Mouse (Mus musculus): Measurements from ENCODE around the gene Scimp. TPM values are rescaled to one million over a fixed set of nuclear protein-coding genes. Genes with fewer than 3 reads are reported as not detected.

Scimp gene
- polyA plus RNA-seq, 1 experiment from 2014 or later, result 0.13 TPM

- H3K36me3 ChIP-seq, result no peaks in the 10 kb centered on the region
- no peak overlapping the region for H3K27ac ChIP-seq (replicated peaks)
- H3K4me3 ChIP-seq, result no peak overlapping the region
- peaks cover 5% of the 10 kb centered on the region; the same call in 1 of the 2 replicates for H3K9me3 ChIP-seq
- H3K9ac ChIP-seq, result no peak overlapping the region
- H3K4me2 ChIP-seq, result no peak overlapping the region
- no peak for ATAC-seq (ENCODE audit: extremely low read depth, insufficient number of reproducible peaks, low FRiP score, low TSS enrichment)
- H3K4me1 ChIP-seq, result no peaks in the 10 kb centered on the region
- no peaks in the 10 kb centered on the region; the same call in 1 of the 2 replicates for H3K27me3 ChIP-seq (replicated peaks)
Observed at GRCm38 (mm10) chr11:70833408-70833807, 21.0 kb upstream of the Scimp start.

- no peak overlapping the region for H3K9ac ChIP-seq
- no peak overlapping the region for H3K4me2 ChIP-seq
- no peaks in the 10 kb centered on the region for H3K36me3 ChIP-seq
- no peak for ATAC-seq (ENCODE audit: extremely low read depth, insufficient number of reproducible peaks, low FRiP score, low TSS enrichment)
- no peaks in the 10 kb centered on the region for H3K4me1 ChIP-seq
- WGBS, result 43% methylated on average over 3 of the region's 3 CpGs
- H3K27me3 ChIP-seq (replicated peaks), result no peaks in the 10 kb centered on the region; the same call in 1 of the 2 replicates
- no peak overlapping the region for H3K27ac ChIP-seq (replicated peaks)
- peaks cover 5% of the 10 kb centered on the region; the same call in 1 of the 2 replicates for H3K9me3 ChIP-seq
- H3K4me3 ChIP-seq, result no peak overlapping the region
Observed at GRCm38 (mm10) chr11:70831201-70831600, 18.8 kb upstream of the Scimp start.

GRCm38 (mm10) chr11:70828975-70829615 lies 16.7 kb upstream of the Scimp start:
- Histone ChIP-seq H3K9ac (no peak overlapping the region), H3K4me1 (no peaks in the 10 kb centered on the region), H3K27ac (replicated peaks) (no peak overlapping the region), H3K4me3 (no peak overlapping the region), H3K27me3 (replicated peaks) (no peaks in the 10 kb centered on the region; the same call in 1 of the 2 replicates), H3K36me3 (no peaks in the 10 kb centered on the region), H3K9me3 (peaks cover 3% of the 10 kb centered on the region; the same call in 1 of the 2 replicates), H3K4me2 (no peak overlapping the region)
- WGBS, result 80% methylated on average over 11 of the region's 11 CpGs
- no peak for ATAC-seq (ENCODE audit: extremely low read depth, insufficient number of reproducible peaks, low FRiP score, low TSS enrichment)

- WGBS, result 72% methylated on average over 2 of the region's 2 CpGs
- ATAC-seq (ENCODE audit: extremely low read depth, insufficient number of reproducible peaks, low FRiP score, low TSS enrichment), result no peak
- H3K4me3 ChIP-seq, result no peak overlapping the region
- H3K9ac ChIP-seq, result no peak overlapping the region
- H3K9me3 ChIP-seq, result no peaks in the 10 kb centered on the region
- H3K4me2 ChIP-seq, result no peak overlapping the region
- H3K36me3 ChIP-seq, result no peaks in the 10 kb centered on the region
- peaks cover 10% of the 10 kb centered on the region for H3K4me1 ChIP-seq
- H3K27ac ChIP-seq (replicated peaks), result no peak overlapping the region
- H3K27me3 ChIP-seq (replicated peaks), result no peaks in the 10 kb centered on the region
Observed at GRCm38 (mm10) chr11:70826207-70826606, 13.8 kb upstream of the Scimp start.

- no peak overlapping the region for H3K9ac ChIP-seq
- no peak for ATAC-seq (ENCODE audit: extremely low read depth, insufficient number of reproducible peaks, low FRiP score, low TSS enrichment)
- WGBS, result 46% methylated on average over 17 of the region's 17 CpGs
- no peaks in the 10 kb centered on the region for H3K36me3 ChIP-seq
- no peaks in the 10 kb centered on the region for H3K9me3 ChIP-seq
- H3K4me3 ChIP-seq, result no peak overlapping the region
- H3K4me1 ChIP-seq, result peaks cover 10% of the 10 kb centered on the region
- H3K4me2 ChIP-seq, result peak overlapping the region; percentile 15; the same call in 1 of the 2 replicates
- peak overlapping the region; percentile 16 for H3K27ac ChIP-seq (replicated peaks)
- no peaks in the 10 kb centered on the region for H3K27me3 ChIP-seq (replicated peaks)
Observed at GRCm38 (mm10) chr11:70821728-70822591, 9.6 kb upstream of the Scimp start.

GRCm38 (mm10) chr11:70820120-70820519 lies 7.7 kb upstream of the Scimp start:
- ATAC-seq (ENCODE audit: extremely low read depth, insufficient number of reproducible peaks, low FRiP score, low TSS enrichment), result no peak
- H3K27ac ChIP-seq (replicated peaks), result no peak overlapping the region
- no peak overlapping the region for H3K4me3 ChIP-seq
- H3K36me3 ChIP-seq, result no peaks in the 10 kb centered on the region
- H3K9me3 ChIP-seq, result no peaks in the 10 kb centered on the region
- 74% methylated on average over 8 of the region's 8 CpGs for WGBS
- H3K4me2 ChIP-seq, result no peak overlapping the region
- H3K4me1 ChIP-seq, result peaks cover 10% of the 10 kb centered on the region
- no peak overlapping the region for H3K9ac ChIP-seq
- no peaks in the 10 kb centered on the region for H3K27me3 ChIP-seq (replicated peaks)

- WGBS, result 71% methylated on average over 4 of the region's 4 CpGs
- no peak overlapping the region for H3K9ac ChIP-seq
- no peaks in the 10 kb centered on the region for H3K36me3 ChIP-seq
- H3K4me3 ChIP-seq, result no peak overlapping the region
- H3K4me1 ChIP-seq, result peaks cover under 1% of the 10 kb centered on the region
- H3K9me3 ChIP-seq, result no peaks in the 10 kb centered on the region
- no peak overlapping the region for H3K27ac ChIP-seq (replicated peaks)
- no peak overlapping the region for H3K4me2 ChIP-seq
- no peaks in the 10 kb centered on the region for H3K27me3 ChIP-seq (replicated peaks)
- ATAC-seq (ENCODE audit: extremely low read depth, insufficient number of reproducible peaks, low FRiP score, low TSS enrichment), result no peak
Observed at GRCm38 (mm10) chr11:70816770-70817169, 4.4 kb upstream of the Scimp start.

GRCm38 (mm10) chr11:70815498-70816078 lies 3.2 kb upstream of the Scimp start:
- Histone ChIP-seq H3K9ac (no peak overlapping the region), H3K4me3 (no peak overlapping the region), H3K9me3 (no peaks in the 10 kb centered on the region), H3K36me3 (no peaks in the 10 kb centered on the region), H3K4me2 (no peak overlapping the region), H3K27me3 (replicated peaks) (no peaks in the 10 kb centered on the region), H3K4me1 (no peaks in the 10 kb centered on the region), H3K27ac (replicated peaks) (no peak overlapping the region)
- ATAC-seq (ENCODE audit: extremely low read depth, insufficient number of reproducible peaks, low FRiP score, low TSS enrichment), result no peak
- 25% methylated on average over 6 of the region's 6 CpGs for WGBS

- Histone ChIP-seq H3K27me3 (replicated peaks) (no peaks in the 10 kb centered on the region), H3K4me3 (no peak overlapping the region), H3K9me3 (no peaks in the 10 kb centered on the region), H3K4me2 (no peak overlapping the region), H3K36me3 (no peaks in the 10 kb centered on the region), H3K9ac (no peak overlapping the region), H3K27ac (replicated peaks) (no peak overlapping the region), H3K4me1 (no peaks in the 10 kb centered on the region)
- 76% methylated on average over 8 of the region's 8 CpGs for WGBS
- no peak for ATAC-seq (ENCODE audit: extremely low read depth, insufficient number of reproducible peaks, low FRiP score, low TSS enrichment)
Observed at GRCm38 (mm10) chr11:70815071-70815470, 2.7 kb upstream of the Scimp start.

- ATAC-seq (ENCODE audit: extremely low read depth, insufficient number of reproducible peaks, low FRiP score, low TSS enrichment), result no peak
- H3K27me3 ChIP-seq (replicated peaks), result no peaks in the 10 kb centered on the region
Observed at GRCm38 (mm10) chr11:70811471-70812240, 730 bp downstream of the Scimp start.

GRCm38 (mm10) chr11:70811041-70811440 lies 1.3 kb downstream of the Scimp start:
- H3K4me2 ChIP-seq, result no peak overlapping the region
- 87% methylated on average over 5 of the region's 5 CpGs for WGBS
- H3K4me1 ChIP-seq, result no peaks in the 10 kb centered on the region
- H3K27ac ChIP-seq (replicated peaks), result no peak overlapping the region
- no peaks in the 10 kb centered on the region for H3K36me3 ChIP-seq
- no peak overlapping the region for H3K9ac ChIP-seq
- H3K27me3 ChIP-seq (replicated peaks), result no peaks in the 10 kb centered on the region
- no peak overlapping the region for H3K4me3 ChIP-seq
- H3K9me3 ChIP-seq, result no peaks in the 10 kb centered on the region
- no peak for ATAC-seq (ENCODE audit: extremely low read depth, insufficient number of reproducible peaks, low FRiP score, low TSS enrichment)

More at GRCm38 (mm10) chr11:70811471-70812240, 730 bp downstream of the Scimp start:
- H3K4me3 ChIP-seq, result no peak overlapping the region
- H3K4me1 ChIP-seq, result no peaks in the 10 kb centered on the region
- no peaks in the 10 kb centered on the region for H3K9me3 ChIP-seq
- no peak overlapping the region for H3K9ac ChIP-seq
- WGBS, result 56% methylated on average over 13 of the region's 13 CpGs
- H3K36me3 ChIP-seq, result no peaks in the 10 kb centered on the region
- H3K4me2 ChIP-seq, result no peak overlapping the region
- H3K27ac ChIP-seq (replicated peaks), result no peak overlapping the region

Data from heart, embryonic 13.5 days (tissue).